Mouse (Mus musculus): ENCODE data around the gene Smco3.

Gene Smco3

DNA sequence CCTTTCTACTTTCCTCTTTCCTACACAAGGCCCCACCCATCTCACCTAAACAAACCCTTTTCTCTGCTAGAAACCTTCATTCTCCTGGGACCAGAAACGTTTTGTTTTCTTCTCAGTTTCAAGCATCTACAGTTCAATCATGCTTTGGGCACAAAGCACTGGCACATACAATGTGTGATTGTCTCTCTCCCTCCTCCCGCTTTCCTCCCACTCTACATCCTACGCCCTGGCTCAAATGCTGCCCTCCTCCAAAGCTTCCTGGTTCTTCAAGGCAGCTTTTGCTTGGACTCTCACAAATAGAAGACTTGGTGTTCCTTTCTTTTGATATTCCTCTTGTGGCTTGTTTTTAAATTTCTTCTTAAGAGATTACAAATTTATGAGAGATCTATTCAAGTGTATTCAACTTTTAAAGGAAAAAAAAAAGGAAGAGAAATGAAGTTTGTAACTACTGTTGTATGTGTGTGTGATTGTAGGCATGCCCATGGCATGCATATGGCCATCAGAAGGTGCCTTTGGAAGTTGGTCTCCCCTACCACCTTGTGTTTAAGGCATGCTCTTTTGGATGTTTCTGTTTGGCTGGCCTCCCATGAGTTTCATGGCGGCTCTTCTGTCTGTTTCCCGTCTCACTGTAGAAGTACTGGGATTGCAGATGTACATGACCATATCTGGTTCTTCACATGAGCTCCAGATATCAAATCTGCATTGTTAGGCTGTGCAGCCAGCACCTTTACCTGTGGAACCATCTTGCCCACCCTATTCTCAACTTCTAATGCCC is 10.6 kb upstream of the Smco3 start:
- DNase-seq: no peak

DNA sequence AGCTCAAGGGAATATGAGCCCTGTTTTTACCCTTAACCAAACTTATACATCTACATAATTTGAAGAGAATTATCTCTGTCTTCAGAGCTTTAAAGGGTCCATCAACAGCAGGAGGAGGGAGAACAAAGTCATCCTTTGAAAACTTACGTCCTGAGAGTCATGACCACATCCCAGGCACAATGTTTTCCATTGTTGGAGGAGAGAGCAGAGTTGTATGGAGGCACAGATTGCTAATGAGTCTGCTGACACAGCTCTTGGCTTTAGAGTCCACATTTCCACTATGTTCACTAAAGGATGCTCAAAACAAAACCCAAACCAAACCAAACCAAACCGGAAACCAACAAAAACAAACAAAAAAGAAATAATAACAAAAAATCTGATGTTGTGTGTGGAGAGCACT is 9.7 kb upstream of the Smco3 start:
- no peak for DNase-seq

DNA sequence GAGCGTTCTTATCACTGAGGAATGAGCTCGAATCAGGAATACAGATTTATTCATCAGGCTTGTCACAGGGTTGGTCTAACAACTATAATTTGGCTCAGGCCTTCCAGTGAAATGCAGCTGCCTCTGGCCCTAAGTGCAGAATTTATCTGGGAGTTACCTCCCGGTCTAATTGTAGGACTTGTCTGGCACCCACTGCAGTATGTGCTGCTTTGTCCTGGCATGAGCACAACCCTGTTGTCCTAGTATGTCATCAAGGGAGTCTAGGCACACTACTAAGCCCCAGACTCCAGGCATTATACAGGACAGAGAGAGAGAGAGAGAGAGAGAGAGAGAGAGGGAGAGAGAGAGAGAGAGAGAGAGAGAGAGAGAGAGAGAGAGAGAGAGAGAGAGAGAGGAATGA is 2.1 kb upstream of the Smco3 start:
- DNase-seq: no peak

GRCm38 (mm10) chr6:136831712-136832111 is 3.5 kb downstream of the Smco3 start:
- no peak for DNase-seq

- no peak for DNase-seq
These were observed 6.6 kb downstream of the Smco3 start for GRCm38 (mm10) chr6:136828681-136829080.

DNA sequence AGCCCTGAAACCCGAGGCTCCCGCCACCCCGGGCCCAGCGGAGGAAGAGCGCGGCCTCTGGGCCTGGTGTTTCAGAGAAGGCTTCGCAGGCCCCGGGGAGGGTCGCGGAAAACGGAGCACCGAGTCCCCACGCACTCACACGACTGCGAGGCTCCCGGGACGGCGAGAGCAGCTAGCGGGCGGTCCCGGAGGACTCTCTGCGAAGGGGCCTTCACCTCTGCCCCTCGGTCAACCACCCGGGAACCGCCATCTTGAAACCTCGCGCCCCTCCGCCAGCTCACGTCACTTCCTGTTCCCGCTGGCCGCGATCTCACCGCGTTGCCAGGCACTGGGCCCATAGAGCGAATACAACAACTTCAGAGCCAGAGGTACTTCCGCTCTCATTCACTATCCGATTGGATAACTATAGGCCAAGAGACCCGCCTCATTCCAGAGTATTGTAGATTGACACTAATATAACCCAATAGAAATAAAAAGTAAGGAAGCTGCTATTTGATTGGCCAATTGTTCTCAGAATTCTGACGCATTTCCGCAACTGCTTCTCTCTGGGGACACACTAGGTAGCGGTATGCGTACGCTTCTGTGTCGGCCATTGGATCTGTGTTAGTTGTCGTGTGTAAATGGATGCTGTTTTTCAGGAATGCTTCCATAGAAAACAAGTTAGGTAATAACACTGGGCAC is 7.2 kb downstream of the Smco3 start, which contains the start of gene Wbp11:
Wbp11 (minus strand) TSS at position 353 of the 681 bp plus-strand sequence.
- DNase-seq: peak; percentile 94

- no peak for DNase-seq
These were observed 7.8 kb downstream of the Smco3 start, which contains the start of gene BC049715 for GRCm38 (mm10) chr6:136827516-136827880. BC049715 (plus strand) TSS chr6:136827626.

DNA sequence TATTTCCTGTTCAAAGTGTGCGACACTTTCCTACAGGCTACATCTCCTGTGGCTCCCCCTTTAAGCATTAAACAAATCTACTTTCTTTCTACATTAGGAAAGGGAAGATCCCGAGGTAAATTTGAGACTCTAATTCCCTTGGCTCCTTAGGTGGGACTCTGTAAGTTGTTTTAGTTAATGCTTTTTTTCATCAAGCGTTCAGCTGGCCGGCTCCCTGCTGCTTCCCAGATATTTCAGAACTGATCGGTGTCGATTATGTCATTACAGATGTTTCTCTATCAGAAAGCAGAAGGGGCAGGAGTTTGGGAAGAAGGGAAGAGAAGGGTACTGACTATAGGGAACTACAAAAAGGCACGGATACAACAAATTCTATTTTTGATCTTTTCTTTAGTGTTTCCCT is 8.1 kb downstream of the Smco3 start:
- no peak for DNase-seq

DNA sequence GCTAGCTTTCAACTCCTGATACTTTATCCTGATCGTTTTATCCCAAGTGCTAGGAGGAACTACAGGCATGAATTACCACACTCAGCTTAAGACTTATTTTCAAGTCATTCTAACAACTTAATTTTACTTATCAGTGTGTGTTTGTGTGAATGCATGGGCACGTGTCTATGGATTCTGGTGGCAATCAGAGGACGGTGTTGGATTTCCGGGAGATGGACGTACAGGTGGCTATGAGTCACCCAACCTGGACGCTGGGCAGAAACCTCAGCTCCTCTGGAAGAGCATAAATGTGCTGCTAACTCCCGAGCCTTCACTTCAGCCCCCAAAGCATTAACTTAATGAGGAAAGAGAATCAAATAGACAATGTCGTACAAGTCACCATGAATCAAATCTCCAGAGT is 10.3 kb downstream of the Smco3 start:
- DNase-seq: no peak

GRCm38 (mm10) chr6:136821086-136821485 is 14.2 kb downstream of the Smco3 start:
- DNase-seq: no peak

DNA sequence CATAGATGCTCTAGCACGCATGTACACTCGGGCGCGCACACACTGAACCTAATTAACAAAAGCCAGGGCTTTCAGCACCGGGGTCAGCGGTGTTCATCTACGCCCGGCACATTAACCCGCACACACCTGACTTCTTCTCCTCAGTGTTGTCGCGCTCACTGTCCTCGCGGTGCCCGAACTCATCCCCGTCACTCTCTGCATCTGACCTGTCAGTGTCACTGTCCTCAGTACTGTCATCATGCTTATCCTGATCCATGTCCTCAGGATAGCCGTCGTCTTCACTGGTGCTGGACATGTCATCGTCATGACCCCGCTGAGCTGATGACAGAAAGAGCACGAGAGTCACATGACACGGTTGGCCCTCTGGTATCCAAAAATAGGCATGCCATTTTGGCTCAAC is 14.9 kb downstream of the Smco3 start:
- DNase-seq: no peak

- peak; percentile 79 for DNase-seq
These were observed 17.7 kb downstream of the Smco3 start for GRCm38 (mm10) chr6:136817549-136817948.

DNA sequence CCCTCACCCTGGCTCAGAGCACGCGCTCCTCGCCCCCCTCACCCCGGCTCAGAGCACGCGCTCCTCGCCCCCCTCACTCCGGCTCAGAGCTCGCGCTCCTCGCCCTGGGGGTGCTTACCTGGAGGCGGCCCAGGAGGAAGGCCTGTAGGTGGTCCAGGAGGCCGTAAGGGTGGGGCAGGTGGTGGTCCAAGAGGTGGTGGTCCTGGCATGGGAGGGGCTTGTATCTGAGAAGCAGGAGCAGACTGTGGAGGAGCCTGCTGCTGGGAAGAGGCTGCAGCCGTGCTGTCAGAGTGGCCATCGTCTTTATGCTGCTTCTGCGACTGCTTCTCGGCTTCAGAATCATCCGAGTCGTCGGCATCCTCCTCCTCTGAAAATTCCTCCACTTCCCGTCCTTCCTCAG is 18.4 kb downstream of the Smco3 start:
- DNase-seq: no peak

DNA sequence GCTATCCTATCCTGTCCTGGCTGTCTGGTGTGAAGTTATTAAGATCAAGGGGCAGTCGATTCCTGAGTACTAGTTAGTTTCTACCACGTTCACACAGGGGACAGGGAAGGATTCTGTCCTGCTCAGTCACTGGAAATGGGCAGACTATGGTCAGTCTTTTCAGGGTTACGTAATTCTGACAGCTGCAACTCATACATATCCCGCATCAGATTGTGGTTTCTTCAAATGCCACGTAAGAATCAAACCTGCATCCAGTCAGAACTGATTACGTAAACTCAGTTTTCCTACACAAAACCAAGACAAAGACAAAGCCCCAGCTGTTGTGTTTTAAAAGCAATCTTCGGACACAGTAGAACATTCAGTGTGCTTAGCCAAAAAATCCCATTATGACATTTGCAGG is 19.9 kb downstream of the Smco3 start:
- no peak for DNase-seq

DNA sequence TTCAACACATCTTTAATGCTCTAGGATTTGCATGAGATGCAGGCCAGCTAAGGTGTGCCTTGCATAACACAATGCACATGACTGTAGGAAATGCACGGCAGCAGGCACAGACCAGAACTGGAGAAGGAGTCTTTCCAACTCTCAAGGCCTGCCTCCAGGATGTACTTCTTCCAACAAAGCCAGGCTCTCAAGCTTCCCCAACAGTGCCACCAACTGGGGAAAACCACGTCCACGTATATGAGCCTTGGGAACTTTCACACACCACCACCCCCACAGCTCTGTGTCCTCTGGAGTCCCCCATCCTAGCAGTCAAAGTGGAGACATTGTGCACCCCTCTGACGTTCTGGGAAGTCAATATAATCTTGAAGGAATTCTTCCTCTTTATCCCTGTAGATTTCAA is 22.1 kb downstream of the Smco3 start:
- peak; percentile 38 for DNase-seq

- no peak for DNase-seq
These were observed 24.1 kb downstream of the Smco3 start for GRCm38 (mm10) chr6:136811196-136811595.

DNA sequence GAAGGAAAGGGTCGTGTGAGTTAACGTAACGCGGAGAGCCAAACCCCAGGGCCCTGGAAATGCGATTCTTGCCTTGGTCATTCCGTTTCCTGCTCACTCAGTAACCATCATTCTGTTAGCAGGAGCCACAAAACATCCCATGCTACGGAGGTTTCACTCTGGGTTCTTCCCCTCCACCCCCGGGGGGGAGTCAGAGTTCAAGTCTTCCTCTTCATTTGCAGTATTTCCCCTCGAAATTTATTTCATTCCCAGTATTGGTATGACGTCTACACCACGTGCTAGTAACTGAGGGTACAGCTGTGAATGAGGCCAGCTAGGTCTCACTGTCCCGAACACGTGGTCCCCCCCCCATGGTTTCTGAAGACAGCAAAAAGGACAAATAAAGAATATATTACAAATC is 25.6 kb downstream of the Smco3 start:
- DNase-seq: no peak

GRCm38 (mm10) chr6:136809077-136809476 is 26.2 kb downstream of the Smco3 start:
- DNase-seq: no peak

GRCm38 (mm10) chr6:136808631-136809046 is 26.6 kb downstream of the Smco3 start:
- peak; percentile 48 for DNase-seq

GRCm38 (mm10) chr6:136808014-136808417 is 27.2 kb downstream of the Smco3 start, which contains the start of gene H2afj:
H2afj (plus strand) TSS chr6:136808244.
- peak; percentile 96 for DNase-seq

DNA sequence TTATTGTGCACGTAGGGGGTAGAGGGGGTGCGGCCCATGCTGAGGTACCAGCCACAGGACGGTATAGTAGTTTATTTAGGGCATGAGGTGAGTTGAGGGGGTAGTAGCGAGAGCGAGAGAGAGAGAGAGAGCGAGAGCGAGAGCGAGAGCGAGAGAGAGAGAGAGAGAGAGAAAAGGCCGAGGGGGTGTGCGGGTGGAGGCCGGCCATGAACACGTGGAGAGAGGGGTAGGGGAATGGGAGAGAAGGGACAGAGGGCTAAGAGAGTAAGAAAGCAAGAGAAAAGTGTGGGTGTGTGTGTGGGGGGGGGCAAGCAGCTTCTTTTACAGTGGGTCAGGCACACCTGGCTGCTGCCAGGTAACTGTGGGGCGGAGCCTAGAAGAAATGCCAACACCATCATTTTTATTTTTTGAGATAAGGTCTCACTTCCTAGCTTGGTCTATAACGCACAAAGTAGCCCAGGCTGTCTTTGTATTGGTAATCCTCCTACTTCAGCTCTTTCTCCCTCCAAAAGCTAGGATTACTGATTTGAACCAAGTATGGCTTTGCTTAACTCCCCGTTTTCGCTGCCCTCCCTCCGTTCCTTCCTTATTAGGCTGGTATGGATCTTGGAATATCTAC is 27.7 kb downstream of the Smco3 start:
- DNase-seq: no peak

DNA sequence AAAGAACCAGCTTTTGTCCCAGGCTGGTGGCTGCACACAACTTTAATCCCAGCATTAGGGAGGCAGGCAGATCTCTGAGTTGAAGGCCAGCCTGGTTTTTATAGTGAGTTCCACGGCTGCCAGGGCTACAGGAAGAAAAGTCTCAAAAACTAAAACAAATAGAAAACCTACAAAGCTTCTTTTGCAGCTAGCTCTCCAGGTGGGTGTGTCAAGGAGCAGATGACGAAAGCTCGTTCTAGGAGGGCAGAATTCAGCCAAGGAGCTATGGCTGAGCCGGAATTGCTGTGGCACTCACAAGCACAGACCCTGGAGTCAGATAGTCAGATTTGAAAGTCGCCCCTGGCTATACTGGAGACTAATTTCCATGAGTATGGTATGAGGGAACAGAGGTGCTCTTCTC is 28.4 kb downstream of the Smco3 start:
- DNase-seq: no peak

- no peak for DNase-seq
These were observed 29.9 kb downstream of the Smco3 start for GRCm38 (mm10) chr6:136805409-136805775.

Data from right cerebral cortex, postnatal 14 days (tissue).